Mouse (Mus musculus) kidney, adult 2 months (tissue): Measurements from ENCODE around the gene Plxdc2.

ENCODE experiments used
- CTCF ChIP-seq: fragments of 200-500 bp; conservative IDR thresholded peaks from 2 replicates; pipeline ENCODE4 v1.5.1; 2011; ENCODE audit warnings: low read depth, mild to moderate bottlenecking, control low read depth, low read length, moderate library complexity, mixed read lengths; ENCODE audit not compliant: insufficient read depth, insufficient read length
- POLR2A ChIP-seq: fragments of 200-500 bp; IDR thresholded peaks from one replicate; pipeline ENCODE4 v1.6.1; 2011; ENCODE audit warnings: low read depth, low read length, control low read depth

- TF ChIP-seq POLR2A (no peak), CTCF (no peak)
Observed at GRCm38 (mm10) chr2:16310387-16310786, 45.7 kb upstream of the Plxdc2 start.
